Mouse (Mus musculus) yolk sac, embryonic 10.5 days (tissue): Measurements from ENCODE around the gene 4930548H24Rik.
A peak's percentile ranks its signal among the peaks of the same experiment; 100 is the strongest.
"Not testable (repeated sequence)": the region's sequence is repeated elsewhere in the genome, so short reads cannot be mapped to it uniquely, and the experiment has no call there.

Experiments
- DNase-seq: peaks from one replicate; pipeline ENCODE4 v3.0.0-alpha.2; 2017; ENCODE audit warnings: low spot score

4930548H24Rik gene

DNA sequence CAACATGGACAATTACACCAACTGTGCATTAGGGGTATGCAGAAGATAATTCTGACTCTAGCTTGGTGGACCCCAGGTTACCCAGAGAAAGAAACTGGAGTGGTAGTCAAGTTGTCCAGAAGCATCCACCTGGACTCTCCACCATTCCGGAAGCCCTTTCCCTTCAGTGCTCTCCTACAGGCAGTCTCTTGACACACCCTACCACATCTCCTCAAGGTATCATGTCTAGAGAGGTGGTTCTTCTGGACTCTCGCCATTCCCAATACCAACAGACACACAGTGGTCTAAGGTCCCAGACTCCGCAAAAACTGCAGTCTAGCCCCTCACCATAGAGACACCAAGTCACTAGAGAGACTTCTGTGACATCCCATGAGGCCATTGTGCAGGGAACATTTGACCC is at the start of gene 4930548H24Rik:
4930548H24Rik (plus strand) TSS at position 301 of the 400 bp plus-strand sequence.
- DNase-seq = no peak

DNA sequence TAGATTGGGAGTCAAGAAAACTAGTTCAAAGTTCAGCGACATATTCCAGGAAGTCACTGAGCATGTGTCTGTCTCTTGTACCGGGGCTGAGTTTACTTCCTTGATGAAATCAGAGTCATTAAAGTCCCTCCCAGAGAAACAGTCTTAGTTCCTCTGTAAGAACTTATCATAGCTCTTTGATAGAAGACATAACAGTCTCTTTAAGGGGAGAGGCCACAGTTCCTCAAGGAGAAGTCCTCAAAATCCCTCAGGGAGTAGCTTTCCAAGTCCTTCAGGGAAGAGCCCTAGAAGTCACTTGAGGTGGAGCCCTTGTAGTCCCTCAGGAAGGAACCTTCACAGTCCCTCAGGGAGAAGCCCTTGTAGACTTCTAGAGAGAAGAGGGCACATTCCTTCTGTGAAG is 34.2 kb upstream of the 4930548H24Rik start:
- no peak for DNase-seq

DNA sequence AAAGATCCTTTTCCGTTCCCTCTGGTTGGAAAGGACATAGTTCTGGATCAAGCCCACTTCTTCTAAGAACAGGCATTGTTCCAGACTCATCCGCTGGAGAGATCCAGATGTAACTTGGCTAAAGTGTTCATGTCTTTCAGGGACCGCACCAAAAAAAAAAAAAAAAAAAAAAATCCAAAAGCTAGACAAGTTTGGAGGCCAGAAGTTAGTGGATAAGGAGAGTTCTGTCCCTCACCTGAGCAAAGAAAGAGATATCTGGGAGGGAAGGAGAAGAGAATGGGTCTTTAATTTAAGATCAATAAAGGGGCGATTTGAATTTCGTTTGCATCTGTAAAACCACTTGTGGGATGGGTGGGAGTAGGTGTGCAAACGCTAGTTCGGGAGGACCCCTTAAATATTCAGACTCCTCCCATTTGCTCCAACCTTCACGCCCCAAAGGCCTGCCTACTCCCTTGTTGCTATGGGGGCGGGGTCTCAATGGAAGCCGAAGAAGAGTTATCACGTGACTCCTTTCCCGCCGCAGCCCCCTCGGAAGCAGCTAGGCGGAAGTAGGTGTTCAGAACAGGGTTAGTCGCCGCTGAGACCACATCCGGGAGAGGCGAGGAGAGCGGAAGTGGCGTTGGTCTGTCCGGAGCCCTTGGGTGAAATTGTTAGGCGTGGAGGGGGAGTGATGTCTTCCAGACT is 33.5 kb upstream of the 4930548H24Rik start, which contains the start of gene Zfp512:
Zfp512 (plus strand) TSS at position 554 of the 684 bp plus-strand sequence.
- peak; percentile 96 for DNase-seq

DNA sequence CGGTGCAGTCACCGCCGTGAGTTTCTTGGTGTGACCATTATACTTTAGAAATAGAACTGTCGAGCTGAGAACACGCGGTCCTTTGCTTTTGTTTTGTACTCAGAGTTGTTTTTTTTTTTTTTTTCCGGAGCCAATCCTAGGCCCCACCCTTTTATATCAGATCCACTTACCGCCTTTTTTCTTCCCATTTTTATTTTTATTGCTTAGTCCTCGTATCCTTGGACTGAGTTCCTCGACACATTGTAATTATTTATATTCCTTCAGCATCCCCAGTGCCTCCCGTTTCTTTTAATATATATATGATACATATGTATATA is 33.0 kb upstream of the 4930548H24Rik start:
- DNase-seq = no peak

DNA sequence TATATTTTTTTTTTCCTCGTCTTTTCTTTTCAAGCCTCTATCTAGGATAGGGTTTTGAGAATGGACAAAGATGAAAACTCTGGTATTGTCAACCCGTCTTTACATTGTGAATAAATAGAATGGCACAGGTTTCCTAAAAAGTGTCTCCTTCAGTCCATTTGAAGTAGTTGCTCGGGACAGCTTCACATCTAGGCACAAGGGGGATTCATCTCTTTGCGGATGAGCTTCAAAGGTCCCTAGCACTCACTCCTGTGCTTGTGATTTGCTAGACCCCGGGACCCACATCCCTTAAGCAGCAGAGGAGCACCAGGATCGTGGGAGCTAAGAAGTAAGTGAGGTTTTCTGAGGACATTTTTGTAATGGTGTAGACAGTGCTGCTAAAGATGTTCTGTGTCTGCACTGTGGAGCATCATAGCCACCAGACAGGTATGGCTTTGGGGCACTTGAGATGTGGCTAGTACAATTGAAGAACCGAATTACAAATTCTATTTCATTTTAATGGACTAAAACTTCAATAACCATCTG is 32.6 kb upstream of the 4930548H24Rik start:
- DNase-seq = no peak

DNA sequence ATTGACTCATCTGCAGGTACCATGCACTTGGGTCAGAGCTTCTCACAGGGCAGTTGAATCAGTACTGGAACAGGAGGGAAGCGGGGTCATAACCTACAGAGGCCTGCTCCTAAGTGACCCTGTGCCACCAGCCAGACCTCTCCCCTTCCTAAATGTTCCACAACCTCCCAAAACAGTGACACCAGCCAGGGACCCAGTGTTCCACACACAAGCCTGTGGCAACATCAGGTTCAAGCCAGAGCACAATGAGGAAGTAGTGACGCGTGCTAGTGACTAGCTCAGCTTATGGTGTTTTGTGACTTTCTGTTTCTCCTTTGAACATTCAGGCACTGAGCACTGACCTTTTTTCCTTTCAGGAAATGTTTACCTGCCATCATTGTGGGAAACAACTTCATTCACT is 17.7 kb upstream of the 4930548H24Rik start:
- DNase-seq = no peak

DNA sequence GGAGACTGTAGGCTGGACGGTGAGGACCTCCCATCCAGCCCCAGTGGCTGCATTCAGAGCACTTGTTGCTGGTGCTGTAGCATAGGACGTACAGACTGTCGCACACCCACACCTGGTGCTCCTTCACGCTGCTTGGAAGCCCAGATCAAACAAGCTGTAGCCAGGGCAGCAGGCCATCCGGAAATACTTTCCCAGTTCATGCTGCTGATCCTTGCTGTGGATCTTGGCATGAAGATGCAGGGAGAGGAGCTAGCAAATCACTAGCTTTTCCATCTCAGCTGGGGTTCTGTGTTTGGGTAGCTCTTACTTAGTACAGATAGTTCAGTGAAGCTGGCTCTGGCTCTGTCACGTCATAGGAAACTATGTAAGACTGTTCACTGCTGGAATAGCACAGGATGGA is 15.8 kb upstream of the 4930548H24Rik start:
- no peak for DNase-seq

DNA sequence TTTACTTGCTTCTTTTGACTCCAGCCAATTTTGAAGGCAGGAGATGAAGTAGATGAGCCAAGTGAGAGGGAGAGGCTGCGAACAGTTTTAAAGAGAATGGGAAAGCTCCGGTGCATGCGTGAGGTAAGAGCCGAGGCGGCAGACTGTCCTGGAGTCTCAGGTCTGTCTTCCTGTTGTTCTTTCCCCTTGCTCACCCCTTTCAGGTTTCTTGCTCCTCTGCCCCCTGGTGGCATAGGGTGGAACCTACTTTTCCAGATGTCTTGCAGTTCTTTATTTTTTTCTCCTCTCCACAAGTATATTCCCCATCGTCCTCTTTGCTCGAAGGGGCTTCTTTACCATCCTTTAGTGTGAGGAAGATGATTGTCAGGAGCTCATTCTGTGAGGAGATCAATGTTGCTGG is 15.2 kb upstream of the 4930548H24Rik start:
- DNase-seq = peak; percentile 16

DNA sequence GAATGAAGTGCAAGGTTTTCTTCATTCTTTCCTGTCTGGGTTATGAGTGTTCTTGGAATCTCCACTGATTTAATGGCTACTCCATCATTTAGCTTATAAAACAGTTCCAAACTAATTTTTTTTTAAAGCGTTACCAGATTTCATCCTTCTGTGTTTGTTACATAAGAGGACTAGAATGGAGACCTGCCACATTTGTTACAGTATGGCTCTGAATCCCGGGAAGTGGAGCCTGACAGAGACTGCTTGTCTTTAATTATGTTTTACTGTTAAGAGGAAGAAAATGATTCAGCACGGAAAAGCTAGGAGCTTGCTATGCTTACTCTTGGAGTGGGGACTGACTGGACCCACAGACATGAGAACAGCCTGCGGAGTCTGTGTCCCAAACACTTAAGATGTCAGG is 5.0 kb upstream of the 4930548H24Rik start:
- DNase-seq = no peak

DNA sequence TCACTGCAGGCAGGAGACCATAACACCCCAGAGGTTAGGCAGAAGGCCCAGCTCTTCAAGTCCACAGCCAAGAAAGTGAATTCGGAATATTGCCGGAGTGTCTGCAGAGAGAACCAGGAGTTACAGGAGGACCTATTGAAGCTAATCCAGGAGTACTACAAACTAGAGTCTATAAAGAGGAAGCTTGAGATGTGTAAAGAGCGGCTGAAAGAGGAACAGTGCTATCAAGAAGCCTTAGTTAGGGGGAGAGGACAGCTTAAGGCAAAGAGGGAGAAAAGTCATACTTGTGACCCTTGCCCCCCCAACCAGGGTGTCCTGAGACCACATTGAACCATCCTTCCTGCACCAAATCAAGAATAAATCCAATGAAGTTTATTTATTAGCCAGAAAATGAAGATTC is 2.3 kb downstream of the 4930548H24Rik start:
- no peak for DNase-seq

DNA sequence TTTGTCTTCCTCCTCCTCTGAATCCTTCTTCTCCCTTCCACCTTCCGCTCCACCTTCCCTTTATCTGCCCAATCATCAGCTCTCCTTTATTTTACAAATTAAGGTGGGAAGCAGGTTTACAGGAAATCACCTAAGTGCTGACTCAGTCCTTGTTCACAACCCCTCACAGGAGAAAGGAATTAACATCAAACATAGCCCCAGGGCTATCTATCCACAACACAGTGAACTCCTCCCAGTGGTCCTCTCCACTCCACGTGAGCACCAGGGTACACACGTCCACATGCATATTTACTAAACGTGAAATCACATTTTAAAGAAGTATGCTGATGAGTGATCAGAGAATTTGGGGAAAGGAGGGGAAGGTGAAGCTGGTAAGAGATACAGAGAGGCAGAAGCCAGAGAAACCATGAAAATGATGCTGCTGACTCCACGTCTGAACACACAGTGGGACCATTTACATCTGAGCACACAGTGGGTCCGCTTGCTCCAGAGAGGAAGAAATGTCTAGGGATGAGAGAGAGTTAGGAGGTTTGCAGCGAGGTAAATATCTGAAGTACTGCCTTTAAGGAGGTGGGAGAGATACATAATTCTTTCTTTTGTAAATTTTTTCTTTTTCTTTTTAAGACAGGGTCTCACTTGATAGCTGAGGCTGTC is 3.7 kb downstream of the 4930548H24Rik start:
- no peak for DNase-seq

DNA sequence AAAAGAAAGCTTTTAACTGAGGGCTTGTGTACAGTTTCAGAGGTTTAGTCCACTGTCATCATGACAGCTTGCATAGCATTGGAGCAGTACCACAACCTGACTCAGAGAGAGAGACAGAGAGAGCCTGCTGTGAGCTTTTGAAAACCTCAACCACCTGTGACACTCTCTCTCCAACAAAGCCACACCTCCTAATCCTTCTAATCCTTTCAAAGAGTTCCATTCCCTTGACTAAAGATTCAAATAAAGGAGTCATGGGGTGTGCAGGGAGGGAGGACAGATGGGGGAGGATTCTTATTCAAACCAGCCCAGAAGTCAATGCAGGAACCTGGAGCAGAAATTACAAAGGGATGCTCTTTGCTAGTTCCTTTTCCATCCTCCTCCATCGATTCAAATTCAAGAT is 6.5 kb downstream of the 4930548H24Rik start:
- no peak for DNase-seq

DNA sequence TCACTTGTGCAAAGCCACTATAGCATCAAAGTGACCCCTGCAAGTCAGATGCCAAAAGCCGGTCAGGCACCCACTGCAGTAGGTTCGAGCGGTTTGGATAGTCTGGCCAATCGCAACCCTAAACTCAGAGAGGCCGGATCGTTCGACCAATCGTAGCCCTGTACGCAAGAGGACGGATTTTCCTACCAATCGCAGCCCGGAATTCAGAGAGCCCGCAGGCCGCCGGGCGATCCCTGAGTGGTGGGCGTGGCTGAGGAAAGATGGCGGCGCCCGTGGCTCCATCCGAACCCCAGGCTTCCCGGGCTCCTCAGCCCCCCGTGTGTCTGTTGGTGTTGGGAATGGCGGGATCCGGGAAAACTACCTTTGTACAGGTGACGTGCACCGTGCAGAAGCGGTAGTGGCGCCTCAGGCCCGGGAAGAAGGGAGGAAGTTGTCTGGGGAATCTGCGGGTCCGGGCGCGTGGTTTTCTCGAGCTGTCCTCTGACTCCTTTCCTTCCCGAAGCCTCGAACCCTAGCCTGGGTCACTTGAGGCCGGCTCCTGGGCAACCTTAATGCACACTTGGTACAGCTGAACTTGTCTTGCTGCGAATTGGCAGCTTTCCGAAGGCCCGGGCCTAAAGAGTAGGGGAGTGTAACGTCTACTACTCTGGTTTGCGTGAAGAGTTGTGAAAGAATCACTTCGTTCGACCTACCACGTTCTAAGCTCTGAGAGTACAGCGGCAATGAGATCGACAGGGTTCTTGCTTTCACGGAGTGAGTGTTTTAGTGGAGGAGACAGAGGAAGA is 9.2 kb downstream of the 4930548H24Rik start, which contains the start of gene Gpn1:
Gpn1 (plus strand) TSS at position 229 of the 785 bp plus-strand sequence.
- DNase-seq = peak; percentile 87

DNA sequence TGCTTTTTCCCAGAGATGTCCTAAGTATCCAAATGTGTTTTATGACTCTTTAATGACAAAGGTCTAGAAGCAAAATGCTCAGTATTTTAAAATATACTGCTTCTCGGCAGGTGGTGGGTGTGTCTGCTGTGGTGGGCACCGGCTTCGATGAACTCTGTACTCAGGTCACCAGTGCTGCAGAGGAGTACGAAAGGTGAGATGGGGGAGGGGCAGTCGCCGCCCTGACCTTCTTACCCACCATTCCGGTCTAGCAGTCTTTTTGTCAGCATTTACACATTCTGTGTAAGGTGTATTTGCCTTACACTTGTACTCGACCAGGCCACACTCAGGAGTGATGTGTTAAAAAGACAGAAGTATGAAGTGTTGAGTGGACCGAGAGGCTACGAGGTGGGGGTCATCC is 19.3 kb downstream of the 4930548H24Rik start:
- DNase-seq = peak; percentile 35

DNA sequence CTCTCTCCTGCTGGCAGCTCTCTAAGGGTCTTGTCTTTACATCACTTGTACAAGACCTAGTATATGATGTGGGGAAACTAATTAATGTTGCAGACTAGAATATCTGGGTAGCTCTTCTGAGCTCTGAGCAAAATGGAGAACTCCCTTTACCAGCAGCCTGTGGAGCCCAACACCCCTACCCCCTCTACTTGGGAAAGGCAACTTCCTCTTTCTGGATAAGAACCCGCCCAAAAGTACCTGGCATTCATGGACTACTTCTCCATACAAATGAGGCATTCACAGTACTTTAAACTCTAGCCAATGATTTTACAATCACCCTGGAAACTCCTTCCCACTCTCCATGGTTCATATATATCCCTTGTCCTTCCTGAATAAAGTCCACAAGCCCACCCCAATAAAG is 26.9 kb downstream of the 4930548H24Rik start:
- no peak for DNase-seq

DNA sequence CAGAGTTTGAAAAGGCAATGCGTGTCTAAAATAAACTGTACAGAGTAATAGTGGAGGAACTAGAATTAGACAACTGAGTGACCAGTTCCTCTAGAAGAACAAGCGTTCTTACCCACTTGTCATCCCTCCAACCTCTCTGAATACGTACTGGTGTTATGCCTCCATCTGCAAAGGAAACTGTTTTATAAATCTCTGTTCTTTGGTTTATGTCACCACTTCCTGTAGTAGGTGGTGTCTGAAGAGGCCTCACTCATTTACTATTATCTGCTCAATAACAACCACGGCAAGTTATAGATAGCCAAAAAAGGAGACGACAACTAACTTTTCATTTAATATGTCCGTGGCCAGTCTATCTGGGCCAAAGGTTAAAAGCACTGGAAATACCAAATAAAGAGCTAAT is 35.0 kb downstream of the 4930548H24Rik start:
- no peak for DNase-seq

DNA sequence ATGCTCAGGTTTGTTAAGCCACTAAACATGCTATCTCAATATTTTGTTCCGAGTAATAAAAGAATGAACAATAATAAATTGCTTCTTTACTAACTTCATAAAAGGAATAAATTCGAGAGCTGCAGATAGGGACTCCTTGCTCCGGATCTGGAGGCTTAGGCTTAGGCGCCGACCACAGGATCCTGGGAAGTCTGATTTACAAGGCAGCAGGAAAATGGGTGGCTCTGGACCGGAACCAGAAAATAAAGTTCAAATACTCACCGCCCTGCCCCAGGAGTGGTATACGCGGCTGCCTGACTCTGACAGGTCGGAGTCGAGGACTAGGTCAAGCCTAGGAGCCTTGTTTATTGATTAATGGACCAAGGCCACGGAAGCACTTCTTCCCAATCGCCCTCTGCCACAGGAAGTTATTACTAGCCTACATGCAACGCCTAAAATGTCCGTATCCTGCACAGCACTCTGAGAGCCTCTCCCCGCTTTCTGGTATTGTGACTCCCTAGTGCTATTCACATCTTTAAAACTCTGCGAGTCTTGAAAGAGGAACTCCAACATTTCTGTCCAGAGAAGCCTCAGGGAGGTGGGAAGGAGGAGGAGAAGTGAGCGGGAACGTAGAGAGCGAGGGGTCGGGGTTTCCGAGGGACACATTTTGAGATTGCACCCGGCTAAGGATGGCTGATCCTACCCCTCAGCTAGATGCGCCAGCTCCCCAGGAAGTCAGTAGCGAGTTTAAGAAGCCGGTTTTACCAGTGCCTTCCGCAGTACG is 41.0 kb downstream of the 4930548H24Rik start, which contains the start of gene Slc4a1ap:
Slc4a1ap (plus strand) TSS at position 642 of the 763 bp plus-strand sequence.
- DNase-seq = peak; percentile 88

DNA sequence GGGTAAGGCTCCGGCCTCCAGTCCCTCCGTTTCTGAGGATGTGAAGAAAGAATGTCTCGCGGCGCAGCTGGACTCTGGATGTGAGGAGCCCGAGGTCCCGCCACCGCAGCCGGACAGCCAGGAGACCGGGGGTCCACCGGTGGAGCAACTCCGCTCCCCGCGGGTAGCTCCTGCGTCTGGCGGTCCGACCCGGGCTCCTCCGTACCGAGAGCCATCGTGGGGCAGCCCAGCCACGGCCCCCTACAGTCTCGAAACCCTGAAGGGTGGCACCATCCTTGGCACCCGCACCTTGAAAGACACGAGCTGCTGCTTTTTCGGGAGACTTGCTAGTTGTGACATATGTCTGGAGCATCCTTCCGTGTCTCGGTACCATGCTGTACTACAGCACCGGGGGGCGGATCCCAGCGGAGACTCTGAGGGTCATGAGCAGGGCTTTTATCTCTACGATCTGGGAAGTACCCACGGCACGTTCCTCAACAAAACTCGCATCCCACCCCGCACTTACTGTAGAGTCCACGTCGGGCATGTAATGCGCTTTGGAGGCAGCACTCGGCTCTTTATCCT is 41.7 kb downstream of the 4930548H24Rik start:
- no peak for DNase-seq

DNA sequence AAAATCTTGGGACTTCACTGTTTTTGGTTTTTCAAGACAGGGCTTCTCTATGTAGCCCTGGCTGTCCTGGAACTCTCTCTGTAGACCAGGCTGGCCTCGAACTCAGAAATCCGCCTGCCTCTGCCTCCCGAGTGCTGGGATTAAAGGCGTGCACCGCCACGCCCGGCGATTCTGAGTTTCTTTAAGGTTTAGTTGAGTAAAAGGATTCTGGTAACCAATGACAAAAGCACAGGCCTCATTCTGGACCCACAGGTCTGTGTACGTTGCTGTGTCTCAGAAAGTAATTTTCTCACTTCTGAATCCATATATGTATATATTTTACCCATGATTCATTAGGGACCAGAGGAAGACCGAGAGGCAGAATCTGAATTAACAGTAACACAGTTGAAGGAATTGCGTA is 42.2 kb downstream of the 4930548H24Rik start, which contains the start of gene Supt7l:
Supt7l (minus strand) TSS at position 101 of the 400 bp plus-strand sequence.
- not testable (repeated sequence) for DNase-seq

DNA sequence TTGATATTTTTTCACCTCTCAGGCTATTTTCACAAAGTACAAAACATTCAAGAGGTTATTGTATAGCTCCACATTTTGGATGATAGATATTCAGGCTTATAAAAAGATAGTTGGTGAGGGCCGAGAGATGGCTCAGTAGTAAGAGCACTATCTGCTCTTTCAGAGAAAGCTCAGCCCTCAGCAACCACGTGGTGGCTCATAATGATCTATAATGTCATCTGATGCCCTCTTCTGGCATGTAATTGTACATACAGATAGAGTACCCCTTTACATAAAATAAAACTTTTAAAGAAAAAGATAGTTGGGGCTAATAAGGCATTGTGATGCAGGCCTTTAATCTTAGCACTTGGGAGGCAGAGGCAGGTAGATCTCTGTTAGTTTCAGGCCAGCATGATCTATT is 43.0 kb downstream of the 4930548H24Rik start:
- DNase-seq = no peak

DNA sequence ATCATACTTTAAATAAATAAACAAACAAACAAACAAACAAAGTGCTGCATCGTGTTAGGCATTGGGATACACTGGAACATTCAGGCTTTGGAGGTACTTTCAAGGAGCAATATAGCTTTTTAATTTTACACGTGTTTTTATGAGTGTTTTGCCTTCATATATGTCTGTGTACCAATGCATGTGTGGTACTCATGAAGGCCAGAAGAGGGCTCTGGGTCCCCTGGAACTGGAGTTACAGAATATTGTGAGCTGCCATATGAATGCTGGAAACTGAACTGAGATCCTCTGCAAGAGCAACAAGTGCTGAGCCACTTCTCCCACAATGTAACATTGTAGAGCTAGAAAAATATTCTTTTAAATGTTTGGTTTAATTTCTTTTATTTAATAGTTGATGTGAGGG is 49.7 kb downstream of the 4930548H24Rik start:
- no peak for DNase-seq
